Mouse (Mus musculus) neural tube, embryonic 13.5 days (tissue): ENCODE data around the gene Itpr2. TPM values are rescaled to one million over a fixed set of nuclear protein-coding genes. Genes with fewer than 3 reads are reported as not detected.

Source experiments
- polyA plus RNA-seq: library from polyadenylated mRNA; unstranded; fragments of >200 nt; fragmentation: Nextera tagmentation; extraction: Ambion mirVana; gene quantifications from 2 replicates; pipeline ENCODE4 v1.2.1, GENCODE M21; 2015

Gene Itpr2
- polyA plus RNA-seq, 1 experiment from 2014 or later = 5.5 TPM

Other genes with a start within 250 kb of the Itpr2 start
- gene Fgfr1op2, start 75.0 kb upstream of the Itpr2 start, polyA plus RNA-seq = 51.8 and 55.3 TPM in 2 replicates
- gene Ints13, start 75.6 kb upstream of the Itpr2 start, polyA plus RNA-seq = 53.1 and 62.2 TPM in 2 replicates
- 134 and 139 TPM in 2 replicates for gene Med21, start 140.3 kb upstream of the Itpr2 start, polyA plus RNA-seq
- 31.1 and 31.2 TPM in 2 replicates for gene Tm7sf3, start 140.6 kb upstream of the Itpr2 start, polyA plus RNA-seq
- gene Stk38l, start 222.8 kb upstream of the Itpr2 start, polyA plus RNA-seq = 15.1 and 16.0 TPM in 2 replicates